Mouse (Mus musculus) spleen, adult 2 months (tissue): ENCODE measurements around the gene Palmd.

Source experiments
- CTCF ChIP-seq: fragments of 200-500 bp; IDR thresholded peaks from 2 replicates; pipeline ENCODE4 v1.5.1; 2011; ENCODE audit warnings: mild to moderate bottlenecking, inconsistent platforms; ENCODE audit not compliant: insufficient read depth, insufficient read length, insufficient replicate concordance; ENCODE audit errors: extremely low read depth
- POLR2A ChIP-seq: fragments of 200-500 bp; IDR thresholded peaks from 2 replicates; pipeline ENCODE4 v1.6.1; 2011; ENCODE audit warnings: low read depth, low read length, inconsistent platforms

DNA sequence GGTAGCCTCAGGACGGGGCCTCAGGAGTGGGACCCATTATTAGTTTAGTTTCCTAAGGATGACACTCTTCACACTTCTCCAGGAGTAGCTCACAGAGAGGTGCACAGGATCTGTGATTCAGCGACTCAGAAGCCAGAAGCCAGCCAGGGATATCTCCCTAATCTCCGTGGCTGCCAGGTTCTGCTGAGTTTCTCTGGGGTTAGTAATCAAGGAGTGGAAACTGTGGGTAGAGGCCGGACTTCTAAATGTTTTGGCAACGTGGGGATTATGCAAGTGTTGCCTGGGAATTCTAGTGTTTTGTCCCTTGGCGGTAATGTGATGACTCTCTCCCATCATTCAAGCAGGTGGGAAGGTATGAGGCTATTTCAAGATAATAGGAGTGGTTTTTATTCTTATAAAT, 13.7 kb downstream of the Palmd start:
- TF ChIP-seq POLR2A, result no peak
- no peak for TF ChIP-seq CTCF
